Mouse (Mus musculus) gastrocnemius, postnatal 10 days (tissue): Measurements from ENCODE around the gene Cfd. TPM values are rescaled to one million over a fixed set of nuclear protein-coding genes. Genes with fewer than 3 reads are reported as not detected.
"Not testable (repeated sequence)": the region's sequence is repeated elsewhere in the genome, so short reads cannot be mapped to it uniquely, and the experiment has no call there.

Source experiments
- DNase-seq: peaks from one replicate; pipeline ENCODE4 v3.0.0; 2021; ENCODE audit warnings: mixed read lengths
- total RNA-seq, 2 experiments: library from RNA; stranded (reverse); gene quantifications; 2 replicates each; pipeline ENCODE4 v1.2.3; 2021

Gene Cfd
- total RNA-seq, 2 experiments from 2014 or later = 21.5 to 22.8 TPM

DNA sequence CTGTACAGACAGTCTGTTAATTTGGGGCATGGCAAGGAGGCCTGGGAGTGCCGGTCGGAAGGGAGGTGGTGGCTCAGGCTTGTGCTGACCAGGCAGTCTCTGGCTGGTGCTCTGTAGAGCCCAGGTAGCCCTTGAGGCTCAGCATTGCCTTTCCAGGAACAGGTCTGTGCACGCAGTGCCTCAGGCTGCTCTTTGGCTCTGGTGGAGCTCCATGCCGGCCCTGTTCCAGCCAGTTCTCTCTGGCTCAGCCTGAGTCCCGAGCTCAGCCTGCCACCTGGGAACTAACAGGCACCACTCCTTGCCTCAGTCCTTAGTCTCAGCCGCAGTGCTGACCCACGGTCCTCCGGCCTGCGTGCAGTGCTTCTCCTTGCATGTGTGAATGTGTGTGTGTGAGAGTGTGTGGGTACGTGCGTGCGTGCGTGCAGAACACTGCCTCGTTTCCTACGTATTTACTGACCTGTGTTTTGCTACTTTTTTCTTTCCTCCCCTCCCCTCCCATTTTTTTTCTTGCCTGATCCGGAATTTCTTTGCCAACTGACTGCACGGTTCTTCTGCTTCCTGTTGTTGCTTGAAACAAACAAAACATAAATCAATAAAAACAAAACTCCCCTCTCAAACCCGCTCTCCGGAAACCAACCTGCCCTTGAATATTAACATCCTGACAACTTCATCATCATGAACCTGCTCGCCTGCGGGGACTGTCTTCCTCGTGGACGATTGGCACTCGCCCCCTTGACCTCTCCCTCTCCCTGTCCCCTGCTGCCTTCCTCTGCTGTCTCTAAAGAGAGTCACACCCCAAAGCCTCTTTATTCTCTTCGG, 29.2 kb upstream of the Cfd start:
- no peak for DNase-seq

- no peak for DNase-seq
These were observed 28.4 kb upstream of the Cfd start for GRCm38 (mm10) chr10:79862049-79862788.

- DNase-seq = no peak
These were observed 27.7 kb upstream of the Cfd start for GRCm38 (mm10) chr10:79862925-79863324.

GRCm38 (mm10) chr10:79864351-79865188, 26.1 kb upstream of the Cfd start:
- no peak for DNase-seq

DNA sequence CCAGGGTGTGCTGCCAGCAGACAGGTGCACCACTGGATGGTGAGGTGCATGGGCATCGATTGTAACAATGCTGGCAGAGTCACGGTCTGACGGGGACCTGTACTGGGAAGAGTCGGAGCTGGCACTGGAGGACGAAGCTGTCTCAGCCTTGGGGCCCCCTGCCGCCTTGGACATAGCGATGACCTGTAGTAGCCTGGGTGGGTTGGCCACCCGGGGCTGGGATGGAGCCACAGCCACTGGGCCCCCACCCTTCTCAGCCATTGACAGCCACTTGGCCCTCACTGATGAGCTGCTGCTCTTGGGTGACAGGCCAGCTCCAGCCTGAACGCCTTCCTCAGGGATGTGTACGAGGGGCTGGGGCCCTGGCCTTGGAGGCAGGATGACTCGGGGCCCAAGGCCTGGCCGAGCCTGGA, 25.5 kb upstream of the Cfd start:
- DNase-seq = no peak

DNA sequence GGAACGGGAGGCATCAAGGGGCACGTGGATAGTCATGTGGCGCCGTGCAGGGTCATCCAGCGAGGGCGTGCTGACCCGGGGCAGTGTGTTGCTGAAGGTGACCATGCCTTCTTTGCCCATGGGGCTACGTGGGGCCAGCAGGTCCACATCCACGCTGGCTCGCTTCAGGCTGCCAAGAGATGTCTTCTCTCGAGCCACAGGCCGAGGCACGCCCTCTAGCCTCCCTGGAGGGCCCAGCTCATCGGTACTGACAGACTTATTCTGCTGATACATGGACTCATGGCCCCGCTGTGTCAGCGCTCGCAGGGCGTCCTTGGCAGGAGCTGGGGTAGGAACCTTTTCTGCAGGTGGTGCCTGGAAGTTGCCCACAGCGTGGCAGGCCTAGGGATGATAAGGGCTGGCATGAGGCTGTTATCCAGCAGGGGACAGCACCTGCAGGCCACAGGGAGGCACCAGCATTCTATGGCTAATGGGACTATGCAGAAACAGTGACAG, 24.8 kb upstream of the Cfd start:
- DNase-seq = no peak

- DNase-seq = no peak
These were observed 24.1 kb upstream of the Cfd start for GRCm38 (mm10) chr10:79866601-79867000.

- no peak for DNase-seq
These were observed 18.8 kb upstream of the Cfd start for GRCm38 (mm10) chr10:79871845-79872244.

- no peak for DNase-seq
These were observed 17.8 kb upstream of the Cfd start for GRCm38 (mm10) chr10:79872862-79873261.

DNA sequence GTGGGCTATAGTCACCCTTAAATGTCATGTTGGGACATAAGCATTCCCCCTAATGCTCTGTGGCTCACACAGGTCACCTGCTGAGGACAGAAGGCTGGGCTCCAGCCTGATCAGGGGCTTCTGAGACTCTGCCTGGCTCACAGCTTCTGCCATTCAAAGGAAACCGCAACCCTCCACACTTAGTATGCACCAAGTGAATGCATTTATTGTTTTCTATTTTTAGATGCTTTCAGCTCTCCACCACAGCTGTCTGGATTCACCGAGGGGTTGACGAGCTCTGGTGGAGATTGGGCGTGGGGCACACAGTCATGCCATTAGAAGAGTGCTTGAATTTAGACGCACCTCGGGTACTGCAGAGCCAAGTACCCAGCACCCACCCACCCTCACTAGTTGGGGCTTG, 17.3 kb upstream of the Cfd start:
- no peak for DNase-seq

DNA sequence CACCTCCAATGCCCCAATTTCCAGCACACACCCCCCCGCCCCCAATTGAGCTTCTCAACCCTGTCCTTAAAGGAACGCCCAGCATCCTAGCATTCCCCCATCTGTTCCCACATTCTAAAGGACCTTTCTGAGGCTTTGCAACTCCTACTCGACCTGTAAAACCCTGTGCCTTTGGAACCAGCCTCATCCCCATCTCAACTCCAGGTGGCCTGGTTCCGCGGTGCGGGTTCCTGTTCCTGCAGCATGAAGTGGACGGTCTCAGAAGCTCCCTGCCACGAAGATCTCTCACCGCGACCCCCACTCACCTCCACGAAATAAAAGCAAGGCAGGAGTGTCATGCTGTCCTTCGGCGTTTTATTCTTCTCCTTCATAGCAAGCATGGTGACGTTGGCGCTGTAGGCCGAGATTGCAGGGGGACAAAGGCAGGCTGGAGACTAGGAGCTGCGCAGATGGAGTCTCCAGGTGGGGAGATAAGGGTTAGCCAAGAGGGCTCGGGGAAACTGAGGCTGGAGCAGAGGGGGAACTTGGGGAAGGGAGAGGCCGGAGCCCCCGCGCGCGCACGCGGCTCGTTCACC, 16.9 kb upstream of the Cfd start:
- DNase-seq = no peak

- DNase-seq = no peak
These were observed 16.3 kb upstream of the Cfd start, which contains the start of the genes Prtn3 and Plppr3 for GRCm38 (mm10) chr10:79874290-79874862. Gene Prtn3, plus strand, starts transcription at chr10:79874476. Gene Plppr3, minus strand, starts transcription at chr10:79874634.

DNA sequence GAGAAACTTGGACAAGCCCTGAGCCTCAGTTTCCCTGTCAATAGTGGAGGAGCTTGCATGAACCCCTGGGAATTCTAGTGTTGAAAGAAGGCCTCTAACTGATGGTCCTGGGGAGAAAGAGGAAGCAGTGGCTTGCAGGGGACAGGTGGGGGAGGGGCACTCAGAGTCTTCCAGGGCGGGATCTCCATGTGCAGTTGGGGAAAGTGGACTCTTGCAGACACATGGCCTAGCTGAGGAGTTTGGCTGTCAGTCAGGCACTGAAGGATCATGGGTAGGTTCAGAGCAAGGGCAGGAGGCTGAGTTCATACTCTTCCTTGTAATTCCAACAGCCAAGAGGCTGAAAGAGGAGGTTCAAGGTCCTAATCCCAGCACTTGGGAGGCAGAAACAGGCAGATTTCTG, 13.5 kb upstream of the Cfd start:
- no peak for DNase-seq

DNA sequence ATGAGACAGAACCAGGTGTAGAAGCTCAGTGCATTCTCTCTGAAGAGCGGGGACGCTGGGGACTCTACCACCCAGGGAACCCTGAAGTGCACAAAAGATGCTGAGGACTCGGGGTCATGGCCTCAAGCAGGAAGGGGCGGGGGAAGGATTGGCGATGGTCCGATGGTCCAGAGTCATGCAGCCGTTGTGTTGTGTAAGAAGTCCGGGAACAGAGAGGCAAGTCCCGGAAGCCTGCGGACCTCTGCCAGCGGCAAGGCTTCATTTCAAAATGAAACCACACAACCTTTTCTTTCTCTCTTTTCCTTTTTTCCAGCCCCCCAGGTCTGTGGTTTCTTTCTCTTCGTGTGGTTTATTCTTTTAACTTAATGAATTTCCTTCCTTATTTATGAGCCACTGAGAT, 12.9 kb upstream of the Cfd start:
- DNase-seq = no peak

DNA sequence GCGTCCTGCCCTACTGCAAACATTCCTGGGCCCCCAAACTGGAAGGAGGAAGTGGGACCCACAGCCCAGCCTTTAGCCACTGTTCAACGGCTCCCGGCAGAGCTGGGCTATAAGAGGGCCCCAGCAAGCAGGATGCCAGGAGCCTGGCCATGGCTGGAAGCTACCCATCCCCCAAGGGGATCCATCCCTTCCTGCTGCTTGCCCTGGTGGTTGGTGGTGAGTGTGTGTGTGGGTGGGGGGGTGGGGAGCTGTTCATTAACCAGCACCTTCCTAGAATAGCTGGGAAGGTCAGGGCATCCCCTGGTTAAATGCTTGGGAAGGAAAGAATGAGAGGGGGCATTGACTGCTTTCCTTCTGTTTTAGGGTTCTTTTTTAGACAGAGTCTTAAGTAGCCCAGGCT, 11.1 kb upstream of the Cfd start:
- DNase-seq = no peak

DNA sequence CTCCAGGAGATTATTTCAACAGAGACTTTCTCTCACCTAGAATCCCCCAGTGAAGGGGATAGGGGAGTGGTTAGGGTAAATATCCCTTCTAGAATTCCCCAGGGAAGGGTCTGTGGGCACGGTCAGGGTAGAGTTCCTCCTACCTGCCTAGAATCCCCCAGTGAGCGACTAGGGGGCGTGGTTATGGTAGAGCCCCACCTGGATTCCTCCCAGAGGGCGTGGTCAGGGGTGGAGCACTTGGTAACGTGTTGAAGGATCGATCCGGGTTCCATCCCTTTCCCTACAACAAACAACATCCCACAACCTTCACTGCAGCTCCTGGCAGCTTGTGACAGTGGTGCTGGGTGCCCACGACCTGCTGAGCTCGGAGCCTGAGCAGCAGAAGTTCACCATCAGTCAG, 9.9 kb upstream of the Cfd start:
- no peak for DNase-seq

GRCm38 (mm10) chr10:79881981-79882380, 8.7 kb upstream of the Cfd start:
- no peak for DNase-seq

DNA sequence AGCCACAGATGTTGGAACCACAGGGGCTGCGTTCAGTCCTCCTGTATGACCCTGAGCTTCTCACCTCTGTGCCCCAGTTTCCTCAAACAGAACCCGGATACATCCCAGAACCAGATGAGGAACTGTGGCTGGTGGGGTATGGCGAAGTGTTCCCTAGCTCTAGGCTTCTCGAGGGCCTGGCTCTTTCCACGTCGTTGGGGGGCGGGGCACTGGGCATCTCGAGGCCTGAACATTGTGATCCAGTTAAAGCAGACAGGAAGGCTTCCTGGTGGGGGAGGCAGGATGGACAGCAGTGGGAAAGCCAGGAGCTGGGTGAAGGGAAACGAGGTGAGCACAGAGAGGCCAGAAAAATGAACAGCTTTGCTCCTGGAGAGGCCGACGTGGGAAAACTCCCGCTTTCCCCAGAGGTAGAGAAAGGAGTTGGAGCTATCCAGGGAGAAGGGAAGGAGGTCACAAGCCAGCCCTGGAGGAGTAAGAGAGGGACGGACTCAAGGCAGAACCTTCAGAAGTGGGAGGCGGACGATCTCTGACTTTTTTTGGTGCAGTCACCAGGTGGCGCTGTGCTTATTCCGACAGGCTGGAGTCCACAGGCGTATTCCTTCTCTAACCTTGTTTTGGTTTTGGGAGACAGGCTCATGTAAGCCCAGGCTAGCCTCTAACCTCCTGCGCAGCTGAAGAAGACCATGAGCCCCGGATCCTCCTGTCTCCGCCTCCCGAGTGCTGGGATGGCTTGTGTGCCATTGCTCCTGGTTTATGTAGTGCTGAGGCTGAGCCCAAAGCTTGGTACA, 7.2 kb upstream of the Cfd start:
- DNase-seq = peak; percentile 83

GRCm38 (mm10) chr10:79884446-79884845, 6.2 kb upstream of the Cfd start:
- peak; percentile 61 for DNase-seq

DNA sequence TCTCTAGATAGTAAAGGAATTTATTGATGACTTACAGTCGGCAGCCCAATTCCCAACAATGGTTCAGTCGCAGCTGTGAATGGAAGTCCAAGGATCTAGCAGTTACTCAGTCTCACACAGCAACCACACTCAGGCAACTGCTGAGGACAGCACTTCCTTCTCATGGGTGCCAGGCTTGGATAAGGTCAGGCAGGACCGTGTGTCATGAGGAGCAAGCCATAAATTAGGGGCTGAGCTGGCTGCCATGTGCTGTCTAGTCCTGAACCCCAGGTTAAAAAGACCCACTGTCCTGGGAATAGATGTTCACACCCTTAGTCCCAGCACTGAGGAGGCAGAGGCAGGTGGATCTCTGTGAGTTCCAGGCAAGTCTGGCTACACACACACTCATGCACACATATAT, 5.7 kb upstream of the Cfd start:
- DNase-seq = not testable (repeated sequence)

DNA sequence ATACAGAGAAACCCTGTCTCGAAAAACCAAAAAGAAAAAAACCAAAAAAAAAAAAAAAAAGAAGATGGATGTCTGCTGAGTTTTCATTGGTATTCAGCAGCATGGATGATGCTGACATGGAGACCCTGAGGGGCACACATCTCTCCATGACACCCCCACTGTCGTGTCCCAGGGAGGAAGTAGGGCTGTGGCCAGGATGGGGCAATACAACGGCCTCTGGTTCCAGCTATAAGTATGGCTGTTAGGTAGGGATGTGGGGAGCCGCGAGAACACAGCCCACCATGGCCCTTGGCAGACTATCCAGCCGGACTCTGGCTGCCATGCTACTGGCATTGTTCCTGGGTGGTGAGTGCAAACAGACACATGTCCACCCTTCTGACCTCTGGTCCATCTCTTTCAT, 4.6 kb upstream of the Cfd start, which contains the start of gene Elane:
Gene Elane (plus strand): TSS at position 194 of the 400 bp plus-strand sequence.
- no peak for DNase-seq
